Mouse (Mus musculus): ENCODE measurements around the gene Lmod2.

DNA sequence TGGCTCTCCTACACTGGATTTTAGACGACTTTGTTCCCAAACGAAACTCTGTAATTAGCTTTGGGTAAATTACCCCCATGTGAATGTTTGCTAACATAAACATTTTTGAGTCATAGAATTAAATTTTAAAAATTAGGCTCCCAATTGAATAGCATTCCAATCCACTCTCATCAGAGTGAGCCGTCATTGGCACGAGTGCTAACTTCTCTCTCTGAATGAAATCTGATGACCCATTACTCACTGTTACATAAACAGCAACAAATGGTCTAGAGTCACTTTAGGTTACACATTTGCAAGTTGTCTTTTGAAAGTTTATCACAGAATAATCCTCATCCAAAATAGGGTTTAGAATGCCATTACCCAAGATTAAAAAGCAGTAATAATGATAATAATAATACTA lies 12.0 kb downstream of the Lmod2 start:
- TF ChIP-seq GATA1 (IDR thresholded peaks at IDR 0.05; ENCODE audit: borderline replicate concordance, low read length) = no peak
- no peak for TF ChIP-seq FLI1 (IDR thresholded peaks at IDR 0.05; ENCODE audit: low read length)
